Mouse (Mus musculus): ENCODE results near the gene Gse1.
A peak's percentile ranks its signal among the peaks of the same experiment; 100 is the strongest.

Gse1 gene

DNA sequence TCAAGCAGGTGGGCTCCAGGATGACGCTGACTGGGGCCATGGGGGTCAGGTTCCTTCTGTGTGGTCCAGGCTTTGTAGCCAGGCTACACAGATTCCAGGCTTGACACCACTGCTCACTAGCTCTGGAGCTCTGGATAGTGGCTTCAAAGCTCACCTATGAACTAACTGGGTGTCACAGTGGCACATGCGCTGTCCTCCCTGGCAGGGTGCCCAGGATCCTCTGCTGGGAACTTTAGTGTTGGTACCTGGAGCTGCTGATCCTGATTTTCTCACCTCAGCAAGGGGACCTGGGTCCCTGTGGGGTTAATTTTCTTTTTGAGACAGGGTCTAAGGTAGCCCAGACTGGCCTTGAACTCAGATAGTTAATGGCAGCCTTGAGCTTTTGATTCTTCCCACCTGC is 173.0 kb downstream of the Gse1 start:
- no peak for DNase-seq (ENCODE audit: low read depth, low spot score)

DNA sequence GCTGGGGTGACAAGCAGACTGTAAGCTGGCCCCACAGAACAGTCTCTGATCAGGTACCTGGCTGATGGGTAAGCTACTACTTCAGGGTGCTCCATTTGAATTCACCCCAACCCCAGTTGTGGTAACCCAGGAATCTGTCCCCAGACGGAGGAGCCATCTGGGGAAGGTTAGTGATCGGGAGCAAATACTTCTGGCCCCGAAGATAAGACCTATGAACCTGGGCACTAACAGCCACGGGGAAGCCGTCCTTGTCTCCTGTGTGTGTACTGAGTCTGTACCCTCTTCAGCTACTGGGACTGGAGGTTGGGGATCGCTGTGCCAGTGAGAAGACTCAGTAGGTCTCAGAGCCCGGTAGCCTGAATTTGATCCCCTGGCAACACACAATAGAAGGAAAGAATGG is 173.5 kb downstream of the Gse1 start:
- no peak for DNase-seq (ENCODE audit: low read depth, low spot score)

DNA sequence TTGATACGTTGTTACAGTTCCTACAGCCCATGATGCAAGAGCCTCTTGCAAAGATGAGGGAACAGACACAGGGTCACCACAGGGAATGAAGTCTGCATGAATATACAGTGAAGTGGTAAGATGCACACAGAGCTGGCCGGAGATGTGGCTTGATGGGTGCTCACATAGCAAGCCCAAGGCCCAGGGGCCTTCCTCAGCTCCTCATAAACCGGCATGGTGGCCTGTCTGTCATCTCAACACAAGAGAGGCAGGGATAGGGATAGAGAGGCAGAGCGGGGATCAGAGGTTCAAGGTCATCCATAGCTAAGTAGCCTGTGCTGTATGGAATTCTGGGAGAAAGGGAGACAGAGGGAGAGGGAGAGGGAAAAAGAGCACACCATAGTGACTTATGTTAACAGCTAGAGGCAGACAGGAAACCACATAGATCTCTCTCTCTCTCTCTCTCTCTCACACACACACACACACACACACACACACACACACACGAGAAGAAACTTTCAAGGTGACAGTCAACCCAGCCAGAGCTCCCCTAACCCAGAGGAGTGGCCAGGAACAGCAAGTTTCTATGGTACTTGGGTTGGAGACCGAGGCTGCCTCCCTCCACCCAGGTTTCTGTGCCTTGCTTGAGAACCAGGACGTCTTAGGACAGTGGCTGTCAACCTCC is 175.5 kb downstream of the Gse1 start:
- no peak for DNase-seq (ENCODE audit: low read depth, low spot score)

DNA sequence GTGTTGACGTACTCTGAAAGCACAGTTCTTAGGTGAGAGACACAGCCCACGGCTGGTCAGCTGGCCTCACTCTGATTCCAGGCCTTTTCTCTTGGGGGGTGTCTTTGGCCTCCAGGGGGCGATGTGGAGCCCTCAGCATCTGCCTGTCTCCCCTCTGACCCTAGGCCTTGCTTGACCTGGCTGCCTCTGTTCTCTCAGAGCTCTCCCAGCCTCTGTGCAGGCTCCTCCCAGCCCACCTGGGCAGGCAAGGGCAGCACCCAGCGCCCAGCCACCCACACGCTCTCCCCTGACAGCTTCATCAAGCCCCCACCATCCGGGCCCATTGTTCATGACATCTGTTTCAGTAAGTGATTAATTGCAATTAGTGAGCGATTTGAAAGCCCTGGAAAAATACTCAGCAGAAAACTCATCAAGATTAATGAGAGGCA is 176.4 kb downstream of the Gse1 start:
- no peak for DNase-seq (ENCODE audit: low read depth, low spot score)

DNA sequence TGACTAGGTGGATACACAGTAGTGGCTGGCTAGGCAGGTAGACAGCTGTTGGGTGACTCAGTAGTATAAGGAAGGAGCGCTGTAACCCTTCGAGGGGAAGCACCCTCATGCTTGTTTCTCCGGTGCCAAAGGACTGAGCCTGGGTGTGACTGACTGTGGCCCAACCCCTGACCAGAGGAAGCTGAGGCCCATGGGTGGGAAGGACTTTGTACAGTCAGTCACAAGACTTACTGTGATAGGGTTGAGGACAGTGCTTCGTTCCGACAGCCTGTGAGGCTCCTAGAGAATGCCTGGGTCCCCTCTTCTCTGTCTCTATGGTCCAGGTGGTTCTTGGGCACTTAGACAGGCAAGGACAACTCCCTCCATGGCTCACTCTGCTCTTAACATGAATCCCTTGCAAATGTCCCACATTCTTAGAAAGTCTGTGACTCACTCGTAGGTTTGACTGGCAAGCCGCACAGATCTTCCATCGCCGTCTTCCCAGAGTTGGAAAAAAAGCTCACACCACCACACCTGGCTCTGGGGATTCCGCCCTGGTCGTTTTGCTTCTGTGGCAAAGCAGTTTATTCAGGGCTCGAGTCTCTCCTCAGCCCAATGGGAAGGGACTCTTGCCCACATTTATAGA is 177.9 kb downstream of the Gse1 start:
- no peak for DNase-seq (ENCODE audit: low read depth, low spot score)

DNA sequence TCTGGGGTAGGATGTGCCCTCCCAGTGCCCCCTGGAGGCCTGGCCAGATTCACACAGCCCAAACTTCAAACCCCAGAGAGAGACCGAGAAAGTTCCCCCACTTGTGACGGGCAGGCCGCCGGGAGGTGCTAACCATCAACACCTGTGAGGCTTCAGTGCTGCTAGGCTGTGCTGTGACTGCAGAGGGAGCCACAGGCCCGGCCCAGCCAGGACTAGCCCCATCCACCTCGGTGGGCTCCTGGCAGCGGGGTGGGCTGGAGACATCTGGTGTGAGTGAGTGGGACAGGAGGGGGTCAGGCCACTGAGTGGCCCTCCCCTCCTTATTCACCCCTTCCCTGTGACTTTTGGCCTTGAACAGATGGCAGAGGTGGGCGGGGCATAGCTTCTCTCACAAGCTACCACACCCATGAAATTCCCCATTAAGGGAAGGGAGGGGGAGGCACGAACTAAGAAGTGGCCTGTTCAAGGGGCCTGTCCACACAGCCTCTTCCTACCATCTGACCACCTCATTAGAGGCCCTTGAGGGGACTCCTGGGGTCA is 179.5 kb downstream of the Gse1 start:
- no peak for DNase-seq (ENCODE audit: low read depth, low spot score)

DNA sequence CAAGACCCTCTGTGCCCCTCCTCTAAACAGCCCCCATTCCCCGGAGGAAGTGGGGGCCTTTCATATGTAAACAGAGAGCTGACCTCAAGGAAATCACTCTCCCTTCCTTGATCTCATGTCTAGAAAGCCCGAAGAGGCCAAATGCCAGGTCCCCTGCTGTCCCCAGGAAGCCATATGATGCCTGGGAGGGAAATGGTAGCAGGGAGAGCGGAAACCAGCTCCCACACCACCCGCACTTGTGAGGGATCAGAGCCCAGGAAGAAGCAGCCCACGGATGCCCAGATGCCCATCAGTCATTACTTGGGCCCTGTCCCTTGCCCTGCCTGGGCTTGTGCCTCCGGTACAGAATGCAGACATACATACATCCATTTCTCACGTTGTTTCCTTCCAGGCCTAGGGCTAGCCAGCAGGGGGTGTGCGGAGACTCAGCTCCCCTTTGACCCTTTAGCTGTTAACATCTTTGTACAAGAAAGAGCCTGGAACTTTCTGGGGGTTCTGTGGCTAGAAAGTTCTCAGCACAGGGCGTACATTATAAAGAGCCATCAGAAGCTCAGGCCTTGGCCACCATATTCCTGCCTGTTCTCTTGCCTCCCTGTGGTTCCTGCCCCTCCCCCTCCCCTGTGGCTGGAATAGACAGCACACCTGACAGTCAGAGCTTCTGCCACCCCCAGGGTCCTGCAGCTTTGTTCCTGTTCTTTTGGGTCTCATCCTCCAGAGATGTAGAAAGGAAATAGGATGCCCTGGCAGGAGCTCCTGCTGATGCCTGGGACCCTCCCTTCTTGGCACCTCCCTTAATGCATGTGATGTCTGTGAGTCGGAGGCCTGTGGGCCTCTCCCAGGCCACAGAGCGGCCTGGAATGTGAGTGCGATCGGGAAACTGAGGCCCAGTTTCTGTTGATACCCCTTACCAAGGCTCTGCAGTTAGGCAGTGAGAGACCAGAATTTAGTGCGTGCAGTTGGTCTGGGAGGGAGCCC is 180.3 kb downstream of the Gse1 start:
- DNase-seq (ENCODE audit: low read depth, low spot score) = no peak

DNA sequence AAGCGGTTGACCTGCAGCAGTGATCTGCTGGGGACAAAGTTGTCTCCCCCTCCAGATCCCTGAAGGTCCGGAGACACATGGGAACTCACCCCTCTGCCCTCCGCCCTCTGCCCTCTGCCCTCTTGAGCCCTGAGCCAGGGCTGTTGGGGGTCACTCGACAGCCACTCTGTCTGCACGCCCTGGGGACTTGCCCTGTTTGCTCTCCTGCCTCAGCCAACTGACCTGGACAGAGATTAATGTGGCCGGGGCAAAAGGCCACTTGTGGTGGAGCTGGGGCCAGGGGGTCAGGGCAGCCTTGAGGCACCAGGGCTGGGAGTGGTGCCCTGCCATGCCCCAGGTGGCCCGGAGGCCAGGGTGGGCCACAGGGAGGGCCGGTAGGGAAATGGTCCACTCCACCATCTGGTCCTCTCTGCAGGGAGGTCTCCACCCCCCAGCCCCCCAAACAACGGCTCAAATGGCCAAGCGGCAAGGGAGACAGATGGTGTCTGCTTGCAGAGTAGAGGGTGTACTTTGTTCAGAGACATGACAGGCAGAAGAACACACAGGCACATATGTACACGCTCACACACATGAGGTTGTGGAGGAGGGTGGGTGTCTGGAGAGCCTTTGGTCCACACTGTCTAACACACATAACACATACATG is 181.2 kb downstream of the Gse1 start:
- no peak for DNase-seq (ENCODE audit: low read depth, low spot score)

DNA sequence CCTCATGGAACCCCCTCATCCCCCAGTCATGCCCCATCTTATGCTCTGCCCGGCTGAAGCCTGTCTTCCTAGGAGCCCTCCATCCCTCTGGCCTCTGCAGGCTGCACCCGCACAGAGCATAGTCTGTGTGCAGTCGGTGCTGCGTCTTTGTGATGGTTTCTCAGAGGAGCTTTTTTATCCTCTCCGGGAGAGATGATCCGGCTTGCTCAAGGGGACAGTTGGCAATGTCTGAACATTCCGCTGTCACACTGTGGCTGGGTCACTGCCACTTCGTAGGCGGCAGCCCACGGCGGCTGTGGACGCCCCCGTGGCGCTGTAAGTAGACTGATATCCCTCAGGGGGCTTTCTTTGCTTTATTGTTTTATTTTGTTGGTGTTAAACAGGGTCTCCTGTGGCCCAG is 182.8 kb downstream of the Gse1 start:
- DNase-seq (ENCODE audit: low read depth, low spot score) = no peak

DNA sequence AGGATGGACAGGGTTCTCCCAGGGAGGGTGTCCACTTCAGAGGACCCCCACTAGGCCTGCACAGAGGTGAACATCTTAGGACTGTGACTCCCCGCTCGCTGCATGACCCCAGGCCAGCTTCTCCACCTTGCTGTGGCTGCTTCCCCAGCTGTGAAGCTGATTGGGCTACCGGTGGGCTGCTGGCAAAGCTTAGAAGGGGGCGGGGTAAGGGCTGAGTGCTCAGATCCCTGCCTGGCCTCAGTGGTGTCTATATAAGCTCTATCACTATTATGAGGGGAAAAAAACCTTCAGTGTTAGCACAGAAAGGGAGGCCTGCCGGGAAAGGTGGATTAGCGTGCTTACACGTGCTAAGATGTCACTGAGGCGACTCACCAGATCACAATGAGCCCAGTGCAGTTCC is 183.6 kb downstream of the Gse1 start:
- DNase-seq (ENCODE audit: low read depth, low spot score) = no peak

DNA sequence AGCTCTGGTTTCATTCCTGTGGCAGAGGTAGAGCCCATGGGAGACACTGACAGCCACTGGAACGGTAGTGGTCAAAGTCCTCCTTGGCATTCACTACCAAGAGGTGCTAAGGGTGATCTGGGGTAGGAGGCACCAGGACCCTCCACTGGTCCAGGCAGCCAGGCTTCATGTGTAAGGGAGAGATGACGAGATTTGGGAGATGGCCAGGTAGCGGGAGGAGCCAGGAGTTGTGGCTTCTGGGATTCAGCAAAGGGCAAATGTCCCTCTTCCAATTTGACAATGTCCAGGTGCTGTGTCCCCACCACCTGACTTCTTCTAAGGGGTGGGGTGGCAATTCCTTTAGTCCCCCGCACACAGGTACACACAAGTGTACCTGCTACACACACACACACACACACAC is 184.1 kb downstream of the Gse1 start:
- DNase-seq (ENCODE audit: low read depth, low spot score) = no peak

DNA sequence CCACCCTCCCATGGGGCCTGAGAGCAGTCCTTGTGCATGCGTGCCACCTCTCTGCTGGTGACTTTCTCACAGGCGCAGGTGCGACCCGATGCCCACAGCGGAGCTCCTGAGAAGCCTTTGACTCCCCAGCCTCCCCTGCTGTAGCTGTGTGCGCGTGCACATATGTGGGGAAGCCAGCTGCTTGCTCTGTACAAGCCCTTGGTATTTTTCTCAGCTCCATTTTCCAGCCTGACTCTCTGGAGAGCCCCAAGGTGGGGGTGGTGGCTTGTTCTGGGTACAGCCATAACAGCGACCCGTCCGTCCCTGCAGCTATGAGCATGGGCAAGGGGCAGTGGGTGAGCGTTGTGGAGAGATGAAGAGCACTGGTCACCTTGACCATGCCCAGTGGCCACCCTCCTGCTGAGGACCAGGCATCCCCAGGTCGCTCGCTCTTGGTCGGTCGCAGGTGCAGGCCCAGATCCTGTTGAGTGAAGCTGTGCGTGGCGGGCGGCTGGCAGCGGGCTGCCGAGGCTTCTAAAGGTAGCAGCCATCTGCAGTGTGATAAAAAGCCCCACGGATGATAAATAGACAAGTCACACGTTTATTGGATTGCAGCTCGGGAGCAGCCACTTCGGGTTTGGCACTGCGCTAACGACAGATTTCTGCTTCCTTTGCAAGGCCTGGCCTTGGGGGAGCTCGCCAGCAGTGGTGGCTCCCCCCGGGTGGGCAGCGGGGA is 184.8 kb downstream of the Gse1 start:
- peak; percentile 70 for DNase-seq (ENCODE audit: low read depth, low spot score)

DNA sequence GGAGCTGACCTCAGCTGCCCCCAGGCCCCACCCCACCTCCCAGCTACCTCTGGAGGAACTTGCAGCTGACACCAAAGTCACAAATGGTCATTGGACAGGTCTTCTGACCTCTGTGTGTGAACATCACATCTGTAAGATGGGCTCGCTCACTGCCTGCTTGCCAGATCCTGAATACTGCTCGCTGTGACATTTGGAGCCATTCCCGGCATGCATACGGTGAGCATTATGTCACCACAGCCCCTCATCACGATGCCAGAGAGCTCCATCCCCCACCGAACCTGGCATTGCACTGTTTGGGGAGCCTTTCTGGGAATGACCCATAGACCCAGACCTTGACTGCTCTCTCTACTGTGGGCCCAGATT is 185.4 kb downstream of the Gse1 start:
- DNase-seq (ENCODE audit: low read depth, low spot score) = no peak

DNA sequence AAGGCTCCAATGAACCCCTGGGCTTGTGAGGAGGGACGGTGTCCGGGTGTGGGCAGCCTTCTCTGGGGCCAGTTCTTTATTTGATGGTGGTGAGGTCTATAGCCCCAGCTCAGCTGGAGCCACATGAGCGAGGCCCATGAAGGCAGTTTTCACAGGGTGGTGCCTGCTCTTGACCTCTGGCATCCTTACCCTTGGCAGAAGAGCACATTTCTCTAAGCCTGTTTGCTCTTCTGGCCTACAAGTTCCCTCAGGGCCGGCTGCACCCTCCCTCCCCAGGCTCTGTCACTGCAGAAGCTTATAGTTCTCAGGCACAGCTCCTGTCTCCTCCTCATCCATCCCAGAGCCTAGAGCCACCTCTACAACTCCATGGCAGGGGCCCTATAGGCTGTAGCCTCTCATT is 186.0 kb downstream of the Gse1 start:
- no peak for DNase-seq (ENCODE audit: low read depth, low spot score)

DNA sequence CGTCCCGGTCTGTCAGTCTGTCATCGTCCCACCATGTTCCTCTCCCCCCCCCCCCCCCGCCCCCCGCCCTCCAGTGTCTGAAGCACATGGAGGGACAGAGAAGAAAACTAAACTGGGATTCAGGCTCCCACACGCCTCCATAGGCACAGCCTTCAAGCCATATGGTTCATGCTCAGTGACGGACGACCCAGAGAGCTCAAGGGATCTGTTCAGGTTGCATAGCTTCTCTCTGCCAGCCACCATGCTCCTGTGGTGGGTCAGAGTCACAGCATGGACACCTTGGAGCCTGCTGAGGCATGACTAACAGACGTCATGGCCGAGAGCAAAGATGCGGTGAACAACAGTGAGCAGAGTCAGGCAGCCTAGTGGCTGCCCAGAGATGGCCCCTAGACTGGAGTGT is 187.2 kb downstream of the Gse1 start:
- DNase-seq (ENCODE audit: low read depth, low spot score) = no peak

DNA sequence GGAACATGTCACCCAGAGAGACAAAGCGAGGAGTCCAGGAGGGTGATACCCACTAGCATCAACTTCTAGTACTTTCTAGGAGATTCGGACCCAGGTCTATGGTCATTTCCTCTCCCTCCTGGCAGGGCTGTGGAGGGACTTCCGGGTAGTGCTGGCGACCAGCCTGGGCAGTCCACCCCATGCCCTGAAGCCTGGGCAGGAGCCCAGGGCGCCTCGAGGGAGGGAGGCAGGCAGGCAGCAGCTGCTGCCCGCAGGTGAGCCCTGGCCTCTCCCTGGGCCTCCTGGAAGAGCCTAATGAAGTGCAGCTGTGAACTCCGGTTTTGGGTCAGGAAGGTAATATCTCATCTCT is 187.9 kb downstream of the Gse1 start:
- no peak for DNase-seq (ENCODE audit: low read depth, low spot score)

DNA sequence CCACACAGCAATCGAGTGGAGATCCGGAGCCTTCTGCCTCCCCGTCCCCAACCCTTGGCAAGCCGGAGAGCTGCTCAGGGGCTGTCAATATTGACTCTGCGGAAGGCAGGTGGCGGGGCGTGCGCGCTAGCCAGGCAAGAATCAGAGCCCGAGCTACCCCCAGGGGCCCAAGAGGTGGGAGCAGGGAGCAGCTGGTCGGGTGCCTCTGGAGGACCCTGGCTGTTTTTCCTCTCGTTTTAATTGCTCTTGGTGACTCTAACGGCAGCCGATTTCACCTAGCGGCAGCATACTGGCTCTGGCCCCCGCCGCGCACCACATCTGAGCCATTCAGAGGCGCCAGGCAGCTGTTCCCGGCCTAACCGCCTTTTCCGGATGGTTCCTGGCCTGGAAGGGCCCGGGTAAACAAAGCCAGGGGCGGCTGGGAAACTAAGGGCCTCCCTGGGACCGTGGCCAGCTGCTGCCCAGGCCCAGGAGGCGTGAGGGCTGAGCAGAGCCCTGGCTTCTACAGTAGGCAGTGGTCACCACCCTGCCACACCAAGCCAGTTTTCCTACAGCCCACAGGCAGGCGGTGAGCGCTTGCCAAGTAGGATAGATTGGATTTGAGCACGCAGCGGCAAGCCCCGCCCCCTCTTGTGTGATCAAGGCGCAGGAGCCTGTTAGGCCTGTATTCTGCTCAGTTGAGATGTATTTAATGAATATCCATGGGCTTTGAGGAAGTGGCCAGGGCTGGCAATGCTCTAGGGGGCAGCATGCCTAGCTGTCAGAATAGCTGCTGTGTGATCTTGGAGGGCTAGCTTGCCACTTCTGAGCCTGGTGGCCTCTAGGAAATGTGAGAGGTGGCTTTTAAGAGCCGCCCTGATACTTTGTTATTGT is 188.5 kb downstream of the Gse1 start:
- DNase-seq (ENCODE audit: low read depth, low spot score) = no peak

DNA sequence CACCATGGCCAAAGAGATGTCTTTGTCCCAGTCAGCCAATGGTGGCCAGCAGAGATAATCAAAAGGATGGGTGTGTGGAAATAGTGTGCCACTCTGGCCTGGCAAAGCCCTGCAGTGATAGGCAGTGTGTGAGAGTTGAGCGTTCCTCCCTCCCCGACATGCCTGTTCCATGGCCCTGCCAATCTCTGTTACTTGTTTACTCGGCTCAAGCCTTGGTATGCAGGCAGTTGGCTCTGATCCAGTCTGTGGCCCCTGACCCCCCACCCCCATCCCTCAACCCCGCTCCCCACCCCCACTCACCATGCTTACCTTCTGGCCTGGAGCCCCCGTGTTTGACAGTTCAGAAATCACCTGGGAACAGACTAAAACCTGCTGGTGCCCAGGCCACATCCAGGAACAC is 189.9 kb downstream of the Gse1 start:
- no peak for DNase-seq (ENCODE audit: low read depth, low spot score)

DNA sequence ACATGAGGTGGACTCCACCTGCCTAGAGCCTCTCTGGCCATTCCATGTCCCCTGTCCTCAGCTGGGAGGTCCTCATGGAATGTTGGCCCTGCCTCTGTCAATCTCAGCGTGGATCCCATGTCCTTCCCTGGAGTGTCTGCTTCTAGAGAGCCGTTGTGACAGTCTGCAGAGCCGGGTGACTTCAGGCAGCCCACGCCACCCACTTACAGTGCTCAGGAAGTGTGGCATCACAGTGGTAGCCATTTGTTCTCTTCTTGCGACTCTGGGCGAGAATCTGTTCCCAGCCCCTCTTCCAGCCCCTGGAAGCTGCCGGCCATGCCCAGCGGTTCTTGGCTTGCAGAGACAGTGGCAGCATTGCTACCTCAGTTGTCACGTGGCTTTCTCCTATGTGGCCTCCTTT is 191.4 kb downstream of the Gse1 start:
- no peak for DNase-seq (ENCODE audit: low read depth, low spot score)

DNA sequence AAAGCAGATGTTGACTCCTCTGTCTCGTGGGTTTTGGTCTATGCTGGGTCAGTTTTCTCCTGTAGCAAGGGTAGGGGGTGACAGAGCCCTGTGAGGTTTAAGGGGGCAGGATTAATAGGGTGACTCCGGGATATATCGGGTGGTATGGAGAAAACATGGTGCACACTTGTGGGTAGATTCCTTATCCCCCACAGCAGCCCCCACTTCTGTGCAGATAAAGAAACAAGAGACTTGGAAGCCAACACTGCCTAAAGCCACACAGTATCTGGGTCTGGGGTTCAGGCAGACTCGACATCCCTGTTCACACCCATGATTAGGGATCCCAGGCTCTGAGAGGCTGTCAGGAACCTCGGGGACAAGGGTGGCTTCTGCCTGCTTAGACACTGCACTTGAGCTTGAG is 192.0 kb downstream of the Gse1 start:
- DNase-seq (ENCODE audit: low read depth, low spot score) = no peak

Data from telencephalon, adult 2 months (tissue).